Comparison of ENCODE assay signal across 8 mouse cellular contexts in genomic region chr16:29996139-29997069, GRCm38 (mm10).
A peak's percentile ranks its signal among the peaks of the same experiment; 100 is the strongest.
DNase-seq lines count a peak whose midpoint lies in the region; ATAC-seq lines count a peak whose summit lies in the region.

No protein-coding gene starts in this region.

- H3K36me3 ChIP-seq in megakaryocyte, embryonic 14.5 days (replicated peaks; ENCODE audit: low read length): no peaks in the 10 kb centered on the region
- no peaks in the 10 kb centered on the region for H3K36me3 ChIP-seq in limb, embryonic 11.5 days (ENCODE audit: control insufficient read depth, insufficient read depth, low read length)

- H3K4me2 ChIP-seq in limb, embryonic 11.5 days (ENCODE audit: low read depth, severe bottlenecking): peak overlapping the region; percentile 31; the same call in 1 of the 2 replicates

- no peak overlapping the region; the same call in 1 of the 2 replicates for H3K9ac ChIP-seq in limb, embryonic 11.5 days (ENCODE audit: low read length)

- H3K9me3 ChIP-seq in megakaryocyte, embryonic 14.5 days: peaks cover 5% of the 10 kb centered on the region
- H3K9me3 ChIP-seq in limb, embryonic 11.5 days (ENCODE audit: control insufficient read depth, low read length): no peaks in the 10 kb centered on the region

- 10% methylated on average over 12 of the region's 12 CpGs for WGBS in limb, embryonic 11.5 days

- peak; percentile 78 for DNase-seq in gastrocnemius, postnatal 25 days
- DNase-seq in limb, embryonic 11.5 days (ENCODE audit: low spot score): peak; percentile 86
- peak; percentile 67 for DNase-seq in thymus, postnatal 4 days
- DNase-seq in cerebellum, adult 18-20 months: no peak
- no peak for DNase-seq in cerebellum, postnatal 10 days
- DNase-seq in cerebellum, adult 9-11 months: no peak

- no peak for ATAC-seq in megakaryocyte, adult 5-6 weeks (ENCODE audit: poor library complexity, severe bottlenecking)
- peak; percentile 76 for ATAC-seq in limb, embryonic 11.5 days (ENCODE audit: insufficient number of reproducible peaks, low FRiP score, low TSS enrichment, low read depth)

- H3K27ac ChIP-seq in limb, embryonic 11.5 days (replicated peaks; ENCODE audit: low read depth, low read length): peak overlapping the region; percentile 84

- H3K4me1 ChIP-seq in megakaryocyte, embryonic 14.5 days: peaks cover 44% of the 10 kb centered on the region
- peaks cover 38% of the 10 kb centered on the region for H3K4me1 ChIP-seq in limb, embryonic 11.5 days (ENCODE audit: control insufficient read depth, insufficient read depth, low read length)

- H3K4me3 ChIP-seq in megakaryocyte, embryonic 14.5 days (replicated peaks): peak overlapping the region; percentile 12
- H3K4me3 ChIP-seq in limb, embryonic 11.5 days (ENCODE audit: low read depth, low read length): no peak overlapping the region

- H3K27me3 ChIP-seq in megakaryocyte, embryonic 14.5 days (replicated peaks): peaks cover 4% of the 10 kb centered on the region
- H3K27me3 ChIP-seq in limb, embryonic 11.5 days (ENCODE audit: control insufficient read depth, insufficient read depth, low read length): no peaks in the 10 kb centered on the region

Comparison
In these comparisons a context has a peak if more than half of its experiments do, and no peak if none do; other contexts are left out.
1. DNase-seq: peak in gastrocnemius, postnatal 25 days (single experiment), limb, embryonic 11.5 days (single experiment) and thymus, postnatal 4 days (single experiment); none in cerebellum, adult 18-20 months (0 of 2), cerebellum, postnatal 10 days (0 of 2) and cerebellum, adult 9-11 months (single experiment).